Mouse (Mus musculus) frontal cortex, postnatal 10 days (tissue): ENCODE measurements around the gene Pon1.
"Not testable (repeated sequence)": the region's sequence is repeated elsewhere in the genome, so short reads cannot be mapped to it uniquely, and the experiment has no call there.

Experiments
- DNase-seq, 2 experiments: peaks; one replicate each; pipeline ENCODE4 v3.0.0; 2022; ENCODE audit warnings: low spot score in 2 of 2, mixed read lengths in 1 of 2

Pon1 gene

DNA sequence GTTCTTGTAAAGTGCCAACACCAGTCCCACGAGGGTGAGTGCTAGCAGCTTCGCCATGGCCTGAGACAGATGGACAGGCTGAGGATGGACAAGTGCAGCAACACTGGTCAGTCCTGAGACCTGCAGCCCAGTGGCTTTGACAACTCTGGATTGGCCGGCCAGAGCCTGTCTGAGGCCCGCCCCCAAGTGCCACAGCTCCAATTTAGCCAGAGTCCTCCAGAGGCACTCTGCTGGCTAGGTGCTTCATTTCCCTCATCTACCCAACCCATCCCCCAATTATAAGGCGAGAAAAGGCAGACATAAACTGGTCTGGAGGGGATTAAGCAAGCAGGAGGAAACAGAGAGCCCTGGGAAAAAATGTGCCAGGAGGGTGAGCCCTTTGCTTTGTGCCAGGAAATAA lies at the start of gene Pon1:
Pon1 (minus strand) TSS at position 254 of the 400 bp plus-strand sequence.
- no peak for DNase-seq

DNA sequence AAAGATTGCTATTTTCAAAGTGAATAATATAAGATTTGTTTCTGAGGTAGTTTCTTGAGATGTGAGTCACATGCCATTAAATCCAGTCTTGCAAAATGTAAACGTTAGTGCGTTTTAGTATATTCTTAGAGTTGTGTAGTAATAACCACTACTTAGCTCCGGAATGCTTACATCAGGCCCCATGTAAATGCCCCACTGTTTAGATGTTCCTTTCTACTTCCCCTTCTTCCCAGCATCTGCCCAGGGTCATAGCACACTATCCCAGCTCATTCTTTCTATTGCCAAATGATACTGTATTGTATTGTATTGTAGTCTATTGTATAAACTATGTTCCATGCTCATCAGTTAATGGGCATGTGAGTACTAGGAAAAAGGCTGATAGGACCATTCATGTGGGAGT lies 45.1 kb upstream of the Pon1 start:
- DNase-seq, result no peak

DNA sequence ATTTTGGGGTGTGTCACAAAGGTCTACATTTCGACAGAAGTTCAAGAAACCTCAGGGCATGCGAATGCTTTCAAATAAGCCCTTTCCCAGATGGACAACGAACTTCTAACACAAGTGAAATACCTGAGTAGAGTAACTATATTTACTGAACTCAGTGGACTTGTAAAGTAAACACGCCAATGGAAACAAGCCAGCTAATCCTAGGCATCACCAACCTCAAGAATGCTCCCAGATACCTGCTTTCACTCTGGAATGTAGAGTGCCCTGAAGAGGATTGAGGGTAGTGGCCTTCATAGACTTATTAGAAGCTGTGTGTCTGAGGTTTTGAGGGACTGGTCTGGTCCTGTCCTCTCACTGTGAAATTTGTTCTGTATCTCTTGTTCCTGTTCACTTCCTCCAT lies 43.8 kb upstream of the Pon1 start:
- no peak for DNase-seq

GRCm38 (mm10) chr6:5236843-5237371 lies 43.2 kb upstream of the Pon1 start:
- no peak for DNase-seq

DNA sequence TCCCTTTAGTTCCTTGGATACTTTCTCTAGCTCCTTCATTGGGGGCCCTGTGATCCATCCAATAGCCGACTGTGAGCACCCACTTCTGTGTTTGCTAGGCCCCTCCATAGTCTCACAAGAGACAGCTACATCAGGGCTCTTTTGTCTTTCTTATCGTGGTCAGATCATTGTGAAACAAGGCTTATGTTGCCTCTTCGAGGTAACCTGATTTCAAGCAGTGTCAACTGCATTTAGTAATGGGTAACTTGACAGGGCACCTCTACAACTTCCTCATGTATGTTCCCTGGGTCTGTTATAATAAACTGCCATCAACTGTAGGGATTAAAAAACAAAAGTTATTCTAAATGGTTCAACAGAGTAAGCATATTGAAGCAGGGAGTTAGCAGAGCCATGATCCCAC lies 40.8 kb upstream of the Pon1 start:
- no peak for DNase-seq

DNA sequence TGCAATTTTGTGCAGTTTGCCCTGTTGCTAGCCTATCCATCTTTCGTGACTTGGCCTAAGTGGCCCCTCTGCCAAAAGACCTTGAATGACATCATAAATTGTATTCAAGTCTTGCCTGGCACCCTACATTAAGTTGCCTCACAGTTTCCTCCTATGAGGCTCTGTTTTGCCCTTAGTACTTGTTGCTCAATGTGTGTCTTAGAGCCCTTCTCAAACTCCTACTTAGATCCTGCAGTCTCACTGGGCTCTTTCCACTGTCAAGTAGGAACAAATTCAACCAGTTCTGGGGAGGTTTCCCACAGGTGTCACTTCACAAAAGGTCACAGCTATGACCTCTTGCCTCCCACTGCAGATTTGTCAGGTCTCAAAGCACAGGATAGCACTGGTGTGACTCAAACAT lies 40.1 kb upstream of the Pon1 start:
- no peak for DNase-seq

DNA sequence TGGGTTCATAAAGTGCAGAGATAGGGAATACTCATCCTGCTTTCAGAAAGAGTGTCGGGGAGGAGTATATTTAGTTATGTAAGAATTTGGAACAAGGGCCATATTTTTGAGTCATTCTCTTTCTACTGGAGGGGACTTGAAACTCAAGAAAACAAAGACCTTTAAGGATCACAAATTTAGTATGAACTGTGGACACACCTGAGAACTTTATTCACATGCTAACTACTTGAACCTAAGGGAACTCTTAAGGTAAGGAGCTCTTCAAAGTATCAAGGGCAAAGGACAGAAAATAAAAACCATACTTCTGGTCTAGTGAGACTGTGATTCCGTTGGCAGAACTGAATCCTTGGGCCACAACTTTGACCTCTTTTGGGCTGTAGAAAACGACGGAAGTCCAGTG lies 38.3 kb upstream of the Pon1 start:
- DNase-seq, result no peak

- DNase-seq, result no peak
Observed at GRCm38 (mm10) chr6:5230261-5230660, 36.5 kb upstream of the Pon1 start.

- not testable (repeated sequence) for DNase-seq
Observed at GRCm38 (mm10) chr6:5223551-5223950, 29.8 kb upstream of the Pon1 start.

GRCm38 (mm10) chr6:5222080-5222479 lies 28.3 kb upstream of the Pon1 start:
- no peak for DNase-seq

DNA sequence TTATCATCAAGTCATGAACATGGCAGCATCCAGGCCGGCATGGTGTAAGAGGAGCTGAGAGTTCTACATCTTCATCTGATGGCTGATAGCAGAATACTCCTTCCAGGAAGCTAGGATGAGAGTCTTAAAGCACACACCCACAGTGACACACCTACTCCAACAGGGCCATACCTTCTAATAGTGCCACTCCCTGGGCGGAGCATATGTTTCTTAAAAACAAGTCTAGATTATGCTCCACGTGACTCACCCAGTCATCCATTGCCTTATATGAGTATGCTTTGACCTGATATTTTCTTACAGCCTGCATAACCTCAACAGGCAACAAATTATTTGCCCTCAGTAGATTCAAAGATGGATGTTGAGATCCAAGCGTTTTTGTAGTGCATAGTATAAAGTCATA lies 24.4 kb upstream of the Pon1 start:
- DNase-seq, result no peak

DNA sequence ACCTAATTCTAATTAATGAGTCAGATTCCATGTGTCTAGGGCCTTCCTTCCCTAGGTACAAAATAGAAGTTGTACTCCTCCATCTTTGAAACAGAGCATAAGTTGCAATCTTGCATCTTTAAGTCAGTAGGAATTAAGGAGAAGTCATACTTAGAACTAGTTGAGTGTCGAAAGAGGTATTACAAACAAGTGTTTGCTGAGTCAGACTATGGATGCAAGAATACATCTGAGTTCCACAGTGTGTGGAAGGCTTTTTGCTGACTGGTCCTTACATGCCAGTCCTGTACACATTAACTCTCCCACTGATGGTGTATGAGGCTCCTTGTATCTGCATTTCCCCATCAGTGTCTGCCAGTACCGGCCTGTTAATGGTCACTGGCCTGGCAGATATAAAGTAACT lies 14.1 kb upstream of the Pon1 start:
- DNase-seq, result no peak

DNA sequence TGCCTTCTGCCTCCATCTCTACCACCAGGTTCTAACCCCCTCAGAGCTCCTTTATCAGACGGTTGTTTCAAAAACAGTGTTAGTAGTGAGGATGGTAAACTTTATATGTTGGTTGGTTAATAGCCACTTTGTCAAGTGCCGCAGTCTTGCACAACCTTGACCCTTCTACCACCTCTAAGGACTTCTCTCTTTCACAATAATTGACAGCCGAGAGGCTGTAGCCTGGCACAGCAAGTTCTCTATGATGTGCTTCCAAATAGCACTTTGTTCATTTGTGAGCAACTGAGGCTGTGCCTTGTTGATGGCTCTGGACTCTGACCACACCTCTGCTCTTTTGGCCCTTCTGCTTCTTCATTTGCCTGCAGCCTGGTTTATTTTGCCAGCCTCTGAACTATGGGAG lies 6.2 kb upstream of the Pon1 start:
- no peak for DNase-seq

- DNase-seq, result no peak
Observed at GRCm38 (mm10) chr6:5199376-5199905, 5.7 kb upstream of the Pon1 start.

- no peak for DNase-seq
Observed at GRCm38 (mm10) chr6:5198590-5198989, 4.8 kb upstream of the Pon1 start.

DNA sequence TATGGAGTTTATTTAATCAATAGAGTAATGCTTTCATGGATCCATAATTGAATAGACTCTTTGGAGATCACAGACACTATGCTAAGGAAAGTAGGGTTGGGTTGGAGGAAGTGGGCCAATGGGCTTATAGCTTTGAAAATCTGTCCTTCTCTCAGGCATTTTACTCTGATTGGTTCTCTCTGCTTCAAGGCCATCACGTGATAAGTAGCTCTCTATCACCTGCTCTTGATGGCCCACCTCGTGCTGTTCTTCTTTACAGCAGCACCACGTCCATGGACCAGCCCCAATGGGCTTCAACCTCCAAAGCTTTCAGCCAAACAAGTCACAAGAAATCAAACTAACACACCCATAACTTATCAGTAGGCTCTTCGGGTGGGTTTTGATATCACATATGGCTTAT lies 3.0 kb downstream of the Pon1 start:
- DNase-seq, result no peak

DNA sequence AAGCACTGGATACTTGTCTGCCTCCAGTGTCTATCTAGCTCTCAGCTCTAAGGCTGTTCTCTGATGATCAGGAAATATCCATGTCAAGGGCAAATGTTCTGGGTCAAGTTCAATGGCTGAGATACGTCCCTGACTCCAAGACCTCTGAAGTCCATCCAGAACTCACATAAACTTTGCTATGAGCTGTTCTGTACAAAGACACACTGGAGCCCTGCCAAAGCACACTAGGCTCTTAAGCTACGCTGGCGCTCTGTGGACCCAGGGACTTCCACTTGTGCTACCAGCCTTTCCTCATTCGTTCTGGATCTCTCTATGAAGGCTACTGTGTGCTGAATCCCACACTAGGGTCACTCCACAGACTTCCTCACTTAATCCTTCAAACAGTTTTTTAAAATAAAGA lies 4.2 kb downstream of the Pon1 start:
- no peak for DNase-seq

DNA sequence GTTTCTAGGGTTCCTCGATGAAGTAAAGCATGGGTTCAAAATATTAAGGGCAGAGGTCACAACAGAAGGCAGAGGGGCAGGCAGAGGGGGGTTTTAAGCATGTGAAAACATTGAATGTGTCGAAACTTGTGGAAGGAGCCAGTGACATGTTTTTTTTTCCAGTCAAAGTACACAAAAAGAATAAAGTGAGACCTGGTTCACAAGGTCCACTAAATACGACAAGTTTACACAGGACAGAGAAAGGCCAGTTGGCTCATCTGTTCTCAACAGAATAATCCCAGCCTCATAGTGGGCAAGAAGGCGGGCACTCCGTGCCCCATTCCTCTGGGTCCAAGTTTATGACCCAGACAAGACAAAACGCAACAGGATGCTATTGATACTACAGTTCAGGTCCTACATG lies 4.8 kb downstream of the Pon1 start:
- DNase-seq, result no peak

GRCm38 (mm10) chr6:5188036-5188435 lies 5.7 kb downstream of the Pon1 start:
- DNase-seq, result no peak

GRCm38 (mm10) chr6:5187586-5187985 lies 6.2 kb downstream of the Pon1 start:
- DNase-seq, result no peak

DNA sequence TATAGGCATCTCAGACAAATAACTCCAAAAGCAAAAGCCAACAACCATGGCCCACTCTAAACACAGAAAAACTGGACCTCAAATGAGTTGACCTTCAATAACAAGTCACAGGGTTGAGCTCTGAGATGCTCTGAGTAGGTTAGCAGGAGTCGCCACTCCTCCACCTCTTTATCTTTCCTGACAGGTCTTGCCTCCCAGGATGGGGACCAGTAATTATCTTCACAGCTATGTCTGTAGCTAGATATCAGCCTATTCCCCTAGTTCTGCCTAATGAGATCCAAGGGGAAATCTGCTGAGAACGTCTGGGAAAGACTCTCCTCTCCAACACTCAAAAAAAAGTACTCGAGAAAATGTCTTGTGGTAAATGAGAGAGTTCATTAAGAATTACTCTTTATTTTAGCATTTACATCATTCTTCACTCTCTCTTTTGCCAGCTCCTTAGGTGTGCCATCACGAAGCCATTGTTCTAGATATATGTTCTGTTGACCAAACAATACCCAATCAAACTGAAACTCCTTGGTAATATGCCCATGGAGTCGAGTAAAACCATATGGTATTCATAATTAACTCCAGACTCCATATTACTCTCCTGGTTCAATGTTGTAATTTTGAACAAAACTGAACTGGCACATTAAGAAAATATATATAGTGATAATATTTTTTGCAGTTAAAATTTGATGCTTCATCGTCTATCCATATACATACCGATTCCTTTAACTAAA lies 7.4 kb downstream of the Pon1 start:
- DNase-seq, result no peak

GRCm38 (mm10) chr6:5180645-5181044 lies 13.1 kb downstream of the Pon1 start:
- no peak for DNase-seq

- no peak for DNase-seq
Observed at GRCm38 (mm10) chr6:5179189-5179588, 14.6 kb downstream of the Pon1 start.
